Mouse (Mus musculus): ENCODE measurements around the gene Anxa11. TPM values are rescaled to one million over a fixed set of nuclear protein-coding genes. Genes with fewer than 3 reads are reported as not detected.

The Anxa11 gene
- polyA plus RNA-seq, 1 experiment, result 64.2 TPM

DNA sequence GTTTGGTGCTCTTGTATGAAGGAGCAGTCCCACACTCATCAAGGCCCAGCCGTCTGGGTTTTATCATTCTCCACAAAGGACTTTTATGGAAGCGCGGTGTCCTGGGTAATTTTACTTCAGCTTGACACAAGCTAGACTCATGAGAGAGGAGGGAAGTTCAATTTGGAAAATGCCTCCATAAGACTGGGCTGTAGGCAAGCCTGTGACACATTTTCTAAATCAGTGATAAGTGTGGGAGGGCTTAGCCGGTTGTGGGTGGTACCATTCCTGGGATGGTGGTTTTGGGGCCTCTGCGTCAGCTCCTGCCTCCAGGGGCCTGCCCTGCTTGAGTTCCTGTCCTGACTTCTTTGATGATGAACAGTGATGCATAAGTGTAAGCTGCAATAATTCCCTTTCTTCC, 23.3 kb downstream of the Anxa11 start:
- Histone ChIP-seq H3K36me3 (ENCODE audit: control insufficient read depth, insufficient read depth, low read length) (peaks cover 4% of the 10 kb centered on the region; the same call in 1 of the 2 replicates), H3K4me1 (ENCODE audit: control insufficient read depth, insufficient read depth, insufficient read length) (peaks cover 3% of the 10 kb centered on the region; the same call in 1 of the 2 replicates), H3K27ac (ENCODE audit: insufficient read depth, low read length) (no peak overlapping the region), H3K27me3 (ENCODE audit: control insufficient read depth, insufficient read depth, low read length) (no peaks in the 10 kb centered on the region), H3K4me3 (ENCODE audit: extremely low read depth, insufficient read depth, insufficient read length) (no peak overlapping the region)
- no peak for TF ChIP-seq CTCF (IDR thresholded peaks at IDR 0.05; ENCODE audit: extremely low read depth, insufficient read depth, insufficient read length, insufficient replicate concordance)
- 83% methylated on average over 5 of the region's 5 CpGs for WGBS
- no peak for DNase-seq (ENCODE audit: low read depth in 1 of 2, low spot score in 2 of 2)

DNA sequence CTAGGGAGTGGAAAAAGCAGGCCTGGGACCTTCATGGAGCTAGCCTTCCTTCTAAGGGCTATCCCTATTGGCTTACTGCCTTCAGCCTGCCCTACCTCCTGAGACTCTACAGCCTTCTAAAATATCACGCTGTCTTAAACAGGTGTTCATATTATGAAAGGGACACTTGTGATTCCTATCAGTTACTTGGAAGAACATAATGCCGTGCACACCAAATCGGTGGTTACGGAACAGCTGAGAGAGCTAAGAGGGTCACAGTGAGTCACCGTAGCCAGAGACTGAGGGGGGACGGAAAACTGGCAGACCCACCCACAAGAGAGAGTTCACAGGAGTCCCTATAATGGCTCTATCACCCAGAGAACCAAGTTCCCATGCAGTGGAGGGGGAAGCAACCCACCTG, 24.4 kb downstream of the Anxa11 start:
- H3K27ac ChIP-seq (ENCODE audit: insufficient read depth, low read length), result no peak overlapping the region
- peaks cover 3% of the 10 kb centered on the region; the same call in 1 of the 2 replicates for H3K4me1 ChIP-seq (ENCODE audit: control insufficient read depth, insufficient read depth, insufficient read length)
- DNase-seq (ENCODE audit: low read depth in 1 of 2, low spot score in 2 of 2), result no peak
- 91% methylated on average over 6 of the region's 6 CpGs for WGBS
- H3K4me3 ChIP-seq (ENCODE audit: extremely low read depth, insufficient read depth, insufficient read length), result no peak overlapping the region
- peaks cover 5% of the 10 kb centered on the region; the same call in 1 of the 2 replicates for H3K36me3 ChIP-seq (ENCODE audit: control insufficient read depth, insufficient read depth, low read length)
- TF ChIP-seq POLR2A (IDR thresholded peaks at IDR 0.05; ENCODE audit: low read depth, low read length) (no peak), CTCF (IDR thresholded peaks at IDR 0.05; ENCODE audit: extremely low read depth, insufficient read depth, insufficient read length, insufficient replicate concordance) (no peak)
- no peaks in the 10 kb centered on the region for H3K27me3 ChIP-seq (ENCODE audit: control insufficient read depth, insufficient read depth, low read length)

DNA sequence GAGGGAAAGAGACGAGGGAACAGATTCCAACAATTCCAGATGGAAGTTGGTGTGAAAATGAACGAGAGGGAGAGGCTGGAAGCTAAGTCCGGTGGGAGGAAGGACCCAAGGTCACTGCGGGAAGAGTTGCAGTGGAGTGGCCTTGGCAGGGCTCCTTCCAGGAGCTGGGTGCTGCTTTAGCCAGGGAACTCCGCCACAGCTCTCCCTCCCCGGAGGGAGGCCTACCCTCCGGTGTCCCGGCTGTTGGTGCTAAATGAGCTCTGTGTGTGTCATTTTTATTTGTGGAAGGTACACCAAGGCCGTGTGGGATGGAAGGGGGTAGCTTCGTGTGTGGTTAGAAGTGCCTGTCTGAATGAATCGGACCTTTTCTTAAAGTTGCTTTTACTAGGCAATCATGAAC, 24.9 kb downstream of the Anxa11 start:
- peaks cover 5% of the 10 kb centered on the region; the same call in 1 of the 2 replicates for H3K36me3 ChIP-seq (ENCODE audit: control insufficient read depth, insufficient read depth, low read length)
- 84% methylated on average over 11 of the region's 11 CpGs for WGBS
- no peak for DNase-seq (ENCODE audit: low read depth in 1 of 2, low spot score in 2 of 2)

DNA sequence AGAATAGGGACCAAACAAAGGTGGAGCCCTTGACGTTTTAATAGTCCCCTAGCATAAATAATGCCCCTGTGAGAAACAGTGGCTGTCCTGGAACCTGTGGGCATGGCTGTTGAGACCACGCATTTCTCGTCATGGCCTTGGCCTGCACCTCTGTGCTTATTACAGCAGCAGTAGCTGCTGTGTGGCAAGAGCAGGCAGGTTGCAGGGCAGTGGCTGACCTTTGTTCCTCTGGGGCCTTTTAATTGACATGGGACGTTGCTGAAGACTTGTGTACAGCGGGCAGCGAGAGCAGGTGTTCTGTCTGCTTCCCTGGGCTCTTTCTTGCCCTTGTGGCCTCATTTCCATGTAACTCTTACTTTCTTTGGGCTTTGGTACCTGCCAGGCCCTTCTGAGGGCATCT, 25.9 kb downstream of the Anxa11 start:
- H3K27me3 ChIP-seq (ENCODE audit: control insufficient read depth, insufficient read depth, low read length), result no peaks in the 10 kb centered on the region
- WGBS, result 71% methylated on average over 6 of the region's 6 CpGs
- H3K27ac ChIP-seq (ENCODE audit: insufficient read depth, low read length), result no peak overlapping the region
- TF ChIP-seq CTCF (IDR thresholded peaks at IDR 0.05; ENCODE audit: extremely low read depth, insufficient read depth, insufficient read length, insufficient replicate concordance), result no peak
- peaks cover 7% of the 10 kb centered on the region; the same call in 1 of the 2 replicates for H3K36me3 ChIP-seq (ENCODE audit: control insufficient read depth, insufficient read depth, low read length)
- H3K4me3 ChIP-seq (ENCODE audit: extremely low read depth, insufficient read depth, insufficient read length), result no peak overlapping the region
- no peak for DNase-seq (ENCODE audit: low read depth in 1 of 2, low spot score in 2 of 2)
- peaks cover 3% of the 10 kb centered on the region; the same call in 1 of the 2 replicates for H3K4me1 ChIP-seq (ENCODE audit: control insufficient read depth, insufficient read depth, insufficient read length)

More for the DNA sequence above, 24.9 kb downstream of the Anxa11 start:
- Histone ChIP-seq H3K27ac (ENCODE audit: insufficient read depth, low read length) (no peak overlapping the region), H3K4me3 (ENCODE audit: extremely low read depth, insufficient read depth, insufficient read length) (no peak overlapping the region), H3K4me1 (ENCODE audit: control insufficient read depth, insufficient read depth, insufficient read length) (peaks cover 3% of the 10 kb centered on the region; the same call in 1 of the 2 replicates), H3K27me3 (ENCODE audit: control insufficient read depth, insufficient read depth, low read length) (no peaks in the 10 kb centered on the region)
- TF ChIP-seq CTCF (IDR thresholded peaks at IDR 0.05; ENCODE audit: extremely low read depth, insufficient read depth, insufficient read length, insufficient replicate concordance) (no peak), POLR2A (IDR thresholded peaks at IDR 0.05; ENCODE audit: low read depth, low read length) (no peak)

DNA sequence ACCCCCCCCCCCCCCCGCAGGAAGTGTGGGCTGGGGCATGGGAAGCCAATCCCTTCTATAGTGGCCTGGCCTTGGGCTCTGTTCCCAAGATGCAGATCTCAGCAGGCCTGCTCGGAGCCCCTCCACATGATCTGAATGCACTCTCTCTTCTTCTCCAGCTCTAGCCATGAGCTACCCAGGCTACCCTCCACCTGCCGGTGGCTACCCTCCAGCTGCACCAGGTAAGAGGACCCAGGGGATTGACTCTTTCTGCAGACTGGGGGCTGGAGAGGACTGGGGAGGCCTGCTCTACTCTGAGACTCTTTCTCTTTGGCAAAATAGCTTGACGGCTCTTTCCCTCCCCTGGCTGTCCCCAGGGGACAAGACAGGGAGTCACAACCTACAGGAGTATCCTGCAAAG, 26.8 kb downstream of the Anxa11 start:
- H3K27ac ChIP-seq (ENCODE audit: insufficient read depth, low read length), result no peak overlapping the region
- 70% methylated on average over 4 of the region's 4 CpGs for WGBS
- no peak overlapping the region for H3K4me3 ChIP-seq (ENCODE audit: extremely low read depth, insufficient read depth, insufficient read length)
- TF ChIP-seq POLR2A (IDR thresholded peaks at IDR 0.05; ENCODE audit: low read depth, low read length), result no peak
- H3K4me1 ChIP-seq (ENCODE audit: control insufficient read depth, insufficient read depth, insufficient read length), result peaks cover 3% of the 10 kb centered on the region; the same call in 1 of the 2 replicates
- H3K36me3 ChIP-seq (ENCODE audit: control insufficient read depth, insufficient read depth, low read length), result peaks cover 8% of the 10 kb centered on the region; the same call in 1 of the 2 replicates
- no peak for DNase-seq (ENCODE audit: low read depth in 1 of 2, low spot score in 2 of 2)
- H3K27me3 ChIP-seq (ENCODE audit: control insufficient read depth, insufficient read depth, low read length), result no peaks in the 10 kb centered on the region

DNA sequence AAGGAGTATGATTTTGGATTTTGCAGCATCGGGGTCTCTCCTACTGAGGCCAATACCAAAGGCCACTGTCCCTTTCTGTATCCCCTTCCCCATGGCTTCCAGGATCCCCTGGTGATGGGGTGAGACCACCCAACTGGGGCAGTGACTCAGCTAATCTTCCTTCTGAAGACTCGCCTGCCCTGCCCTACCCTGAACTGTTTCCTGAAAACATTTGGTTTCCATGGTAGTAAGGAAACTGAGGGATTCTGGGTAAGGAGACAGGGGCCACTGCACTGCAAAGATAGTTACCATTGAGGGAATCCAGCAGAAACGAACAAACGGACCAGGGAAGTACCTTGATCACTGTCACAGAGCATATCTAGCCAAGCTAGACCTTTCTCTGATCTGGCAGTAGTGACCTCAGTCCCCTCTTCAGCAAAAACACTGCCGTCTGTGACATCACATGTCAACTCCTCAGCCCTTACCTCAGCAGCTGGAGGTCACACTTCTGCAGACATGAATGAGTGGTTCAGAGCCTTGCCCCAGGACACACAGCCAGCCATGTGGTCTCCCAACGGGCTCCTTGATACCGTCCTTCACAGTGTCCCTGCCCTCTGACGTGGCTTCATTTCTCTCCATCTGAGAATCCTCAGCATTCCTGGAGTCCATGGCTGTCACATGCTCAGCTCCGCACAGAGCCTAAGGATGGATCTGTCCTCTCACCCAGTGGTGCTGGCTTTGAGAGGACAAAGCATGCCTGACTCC, 27.4 kb downstream of the Anxa11 start:
- Histone ChIP-seq H3K27ac (ENCODE audit: insufficient read depth, low read length) (no peak overlapping the region), H3K4me3 (ENCODE audit: extremely low read depth, insufficient read depth, insufficient read length) (no peak overlapping the region), H3K36me3 (ENCODE audit: control insufficient read depth, insufficient read depth, low read length) (peaks cover 13% of the 10 kb centered on the region), H3K27me3 (ENCODE audit: control insufficient read depth, insufficient read depth, low read length) (no peaks in the 10 kb centered on the region), H3K4me1 (ENCODE audit: control insufficient read depth, insufficient read depth, insufficient read length) (peaks cover 3% of the 10 kb centered on the region; the same call in 1 of the 2 replicates)
- no peak for DNase-seq (ENCODE audit: low read depth in 1 of 2, low spot score in 2 of 2)
- TF ChIP-seq POLR2A (IDR thresholded peaks at IDR 0.05; ENCODE audit: low read depth, low read length) (no peak), CTCF (IDR thresholded peaks at IDR 0.05; ENCODE audit: extremely low read depth, insufficient read depth, insufficient read length, insufficient replicate concordance) (no peak)
- WGBS, result 67% methylated on average over 9 of the region's 9 CpGs

Data from spleen, adult 2 months (tissue).